Mouse (Mus musculus): ENCODE measurements at regions not wholly inside any gene's neighbourhood (a gene's known extent, or its start where the extent isn't known, plus 50 kb on each side); places are given as distances from the start of the nearest gene placed in this dataset.
A peak's percentile ranks its signal among the peaks of the same experiment; 100 is the strongest.

DNA sequence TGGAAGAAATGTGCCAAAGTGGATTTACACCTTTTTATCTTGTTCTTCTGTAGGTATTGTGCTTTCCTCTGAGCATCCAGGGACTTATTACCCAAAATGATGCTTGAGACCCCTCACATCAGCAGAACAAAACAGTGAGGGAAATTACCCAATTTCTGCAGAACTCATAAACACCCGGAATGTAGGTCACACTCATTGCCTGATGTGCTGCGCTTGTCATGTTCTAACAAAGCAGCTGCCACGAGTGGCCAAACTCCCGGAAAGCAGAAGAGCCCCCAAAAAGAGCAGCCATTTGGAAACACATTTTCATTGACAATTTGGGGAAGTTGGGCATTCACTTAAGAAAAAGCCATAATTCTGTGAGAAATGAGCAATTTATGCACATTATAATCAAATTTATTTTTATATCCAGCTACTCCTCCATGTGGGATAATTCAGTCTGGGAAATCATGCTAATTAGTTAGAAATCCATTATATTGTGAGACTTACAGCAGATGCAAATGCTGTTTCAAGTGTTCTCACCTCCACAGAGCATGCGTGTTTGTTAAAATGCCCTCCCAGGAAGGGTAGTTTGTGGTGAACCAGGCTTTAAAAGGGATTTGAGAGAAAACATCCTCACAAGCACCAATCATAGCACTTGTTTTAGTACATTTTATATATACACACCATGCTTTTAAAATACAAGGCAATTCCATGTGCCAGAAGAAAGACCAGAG lies 931.9 kb upstream of the Klhl29 start:
- no peak for DNase-seq (ENCODE audit: low spot score in 2 of 2)

DNA sequence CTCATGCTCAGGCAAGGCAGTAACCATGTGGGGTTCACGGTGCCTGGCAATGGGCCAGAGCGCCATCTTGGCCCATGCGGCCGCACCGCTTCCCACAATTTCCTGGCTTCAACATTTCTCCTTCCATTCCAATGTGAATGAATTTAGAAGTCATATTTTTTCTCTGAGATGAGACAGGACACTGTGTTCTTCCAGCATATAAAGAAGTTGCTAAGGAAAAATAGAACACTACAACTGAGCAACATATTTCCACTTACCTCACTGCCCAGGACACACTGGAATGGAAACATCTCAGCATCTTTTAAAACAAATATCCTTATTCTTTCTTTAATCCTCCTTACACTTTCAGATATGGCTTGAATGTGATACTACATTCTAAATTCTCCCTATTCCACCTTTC lies 912.1 kb upstream of the Klhl29 start:
- no peak for DNase-seq (ENCODE audit: low spot score in 2 of 2)

DNA sequence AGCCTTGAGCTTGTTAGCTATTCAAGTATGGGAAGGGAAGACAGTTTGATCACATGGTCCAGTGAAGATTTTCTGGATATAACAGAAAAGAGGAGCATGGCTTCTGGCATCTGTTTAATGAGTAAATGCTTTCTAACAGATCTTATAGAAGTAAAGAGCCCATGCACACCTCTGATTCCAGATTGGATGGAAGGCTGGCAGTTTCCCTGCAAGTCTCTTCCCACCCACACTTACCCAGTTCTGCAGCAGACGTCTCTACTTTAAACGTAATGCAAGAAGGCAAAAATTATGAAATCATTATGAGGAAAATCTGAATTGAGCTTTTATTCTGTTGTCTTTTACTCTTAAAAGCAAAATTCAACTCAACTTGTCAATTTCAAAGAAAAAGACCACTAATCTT lies 888.5 kb upstream of the Klhl29 start:
- peak; percentile 6 for DNase-seq (ENCODE audit: low spot score in 2 of 2)
